Mouse (Mus musculus): Measurements from ENCODE around the gene Strn4.

The Strn4 gene

DNA sequence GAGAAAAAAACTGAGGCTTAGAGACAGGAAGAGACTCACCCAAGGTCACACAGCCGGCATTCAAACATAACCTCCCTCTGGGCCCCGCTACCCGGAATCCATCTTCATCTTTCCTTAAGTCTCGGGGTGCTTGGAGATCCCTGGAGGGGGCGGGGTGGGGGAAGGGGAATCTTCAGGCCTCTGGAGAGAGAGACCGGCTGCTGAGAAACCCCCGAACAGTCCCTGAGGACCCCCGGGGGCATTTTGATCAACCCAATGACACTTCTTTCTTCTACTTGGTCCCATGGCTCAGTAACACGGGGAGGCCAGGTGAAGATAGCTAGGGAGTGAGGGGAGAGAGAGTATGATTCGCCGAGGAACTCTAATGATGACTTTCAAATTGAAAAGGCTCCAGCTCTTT is 60.3 kb downstream of the Strn4 start:
- no peak for DNase-seq (ENCODE audit: low read depth, low spot score)

DNA sequence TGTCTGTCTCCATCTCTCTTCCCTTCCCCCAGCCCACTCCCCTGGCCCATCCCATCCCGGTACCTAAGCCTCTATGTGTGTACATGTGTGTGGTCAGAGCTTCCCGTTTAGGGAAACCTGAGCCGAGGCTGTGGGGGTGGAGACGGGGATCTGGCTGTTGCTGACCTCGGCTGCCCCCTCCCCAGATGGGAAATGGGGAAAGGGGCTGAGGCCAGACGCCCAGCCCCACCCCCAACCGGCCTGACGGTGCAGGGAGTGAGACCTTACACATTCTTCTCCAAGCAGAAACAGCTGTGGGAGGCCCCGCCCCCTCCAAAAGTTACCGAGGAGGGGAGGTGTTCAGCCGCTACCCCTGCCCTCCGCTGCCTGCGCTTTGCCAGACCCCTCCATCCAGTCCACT is 60.9 kb downstream of the Strn4 start:
- no peak for DNase-seq (ENCODE audit: low read depth, low spot score)

DNA sequence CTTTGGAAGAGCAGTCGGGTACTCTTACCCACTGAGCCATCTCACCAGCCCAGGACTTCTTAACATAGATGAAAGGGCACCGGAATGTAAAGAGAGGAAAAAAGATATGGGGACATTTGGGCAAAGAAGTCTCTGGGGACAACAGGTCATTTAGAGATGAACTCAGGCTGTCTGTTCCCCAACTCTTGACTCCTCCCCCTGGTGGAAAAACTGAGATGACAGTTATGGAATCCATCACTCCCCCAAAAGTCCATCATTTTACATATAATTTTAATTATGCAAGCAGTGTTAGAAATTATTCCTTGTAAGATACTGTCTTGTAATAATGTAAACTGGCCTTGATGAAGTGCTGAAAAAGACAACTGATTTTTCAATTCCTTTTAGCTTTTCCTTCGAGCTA is 62.0 kb downstream of the Strn4 start:
- no peak for DNase-seq (ENCODE audit: low read depth, low spot score)

DNA sequence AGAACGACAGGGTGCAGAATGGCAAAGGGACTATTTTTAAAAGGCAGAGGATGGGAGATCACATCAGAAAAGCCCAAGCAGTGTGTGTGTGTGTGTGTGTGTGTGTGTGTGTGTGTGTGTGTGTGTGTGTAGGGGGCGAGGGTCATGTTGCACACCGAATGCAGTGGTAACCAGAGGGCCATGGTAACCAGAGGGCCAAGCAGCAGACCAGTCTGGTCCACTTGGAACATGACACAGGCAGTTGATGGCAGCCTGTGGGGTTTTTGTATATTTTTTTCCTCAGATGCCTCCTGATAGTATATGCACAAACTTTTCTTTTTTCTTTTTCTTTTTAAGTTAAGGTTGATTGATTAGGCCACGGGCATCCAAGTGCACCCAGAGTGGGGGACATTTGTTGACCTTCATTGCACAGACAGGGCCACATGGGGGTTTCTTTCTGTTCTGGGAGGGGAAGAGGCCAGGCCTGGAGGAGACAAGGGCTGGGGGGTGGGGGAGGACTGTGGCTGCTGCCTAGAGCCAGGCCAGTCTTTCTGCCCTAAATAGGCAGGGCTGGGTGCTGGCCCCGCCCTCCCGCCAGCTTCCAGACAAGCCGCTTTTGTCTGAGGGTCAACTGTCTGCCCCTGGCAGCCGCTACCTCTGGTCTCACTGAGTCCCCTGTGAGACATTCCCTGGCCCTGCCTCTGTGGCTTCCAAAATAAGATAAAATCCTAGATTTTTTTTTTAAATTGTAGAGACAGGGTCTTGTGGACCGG is 64.3 kb downstream of the Strn4 start:
- DNase-seq (ENCODE audit: low read depth, low spot score), result no peak

DNA sequence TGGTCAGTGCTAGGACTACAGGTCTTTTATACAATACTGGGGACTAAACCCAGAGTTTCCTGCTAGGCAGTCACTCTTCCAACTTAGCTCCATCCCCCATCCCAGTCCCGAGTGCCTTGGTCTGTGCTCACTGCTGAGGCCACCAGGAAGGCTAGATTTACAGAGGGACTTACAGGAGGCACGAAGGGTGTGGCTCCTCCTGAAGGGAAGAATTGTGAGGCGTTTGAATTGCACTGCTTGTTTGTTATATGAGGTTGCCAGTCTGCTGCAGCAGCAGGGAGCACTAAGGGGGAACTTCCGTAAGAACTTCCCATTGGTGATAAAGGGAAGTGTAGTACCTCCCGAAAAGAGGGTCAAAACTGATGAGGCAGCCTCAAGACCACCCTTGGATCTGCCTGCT is 64.9 kb downstream of the Strn4 start:
- DNase-seq (ENCODE audit: low read depth, low spot score), result no peak

DNA sequence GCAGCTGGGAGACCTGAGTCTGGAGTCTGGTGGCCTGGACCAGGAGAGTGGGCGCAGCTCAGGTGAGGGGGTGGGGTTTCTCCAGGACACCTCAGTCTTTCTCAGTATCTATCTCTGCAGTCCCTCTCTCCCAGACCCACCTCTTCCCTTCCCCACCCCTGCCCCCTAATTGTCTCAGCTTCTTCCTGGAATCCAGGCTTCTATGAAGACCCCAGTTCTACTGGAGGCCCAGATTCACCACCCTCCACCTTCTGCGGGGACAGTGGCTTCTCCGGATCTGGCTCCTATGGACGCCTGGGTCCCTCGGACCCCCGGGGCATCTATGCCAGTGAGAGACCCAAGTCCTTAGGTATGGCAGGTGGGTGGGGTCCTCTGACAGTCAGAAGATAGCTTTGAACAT is 67.5 kb downstream of the Strn4 start:
- DNase-seq (ENCODE audit: low read depth, low spot score), result no peak

DNA sequence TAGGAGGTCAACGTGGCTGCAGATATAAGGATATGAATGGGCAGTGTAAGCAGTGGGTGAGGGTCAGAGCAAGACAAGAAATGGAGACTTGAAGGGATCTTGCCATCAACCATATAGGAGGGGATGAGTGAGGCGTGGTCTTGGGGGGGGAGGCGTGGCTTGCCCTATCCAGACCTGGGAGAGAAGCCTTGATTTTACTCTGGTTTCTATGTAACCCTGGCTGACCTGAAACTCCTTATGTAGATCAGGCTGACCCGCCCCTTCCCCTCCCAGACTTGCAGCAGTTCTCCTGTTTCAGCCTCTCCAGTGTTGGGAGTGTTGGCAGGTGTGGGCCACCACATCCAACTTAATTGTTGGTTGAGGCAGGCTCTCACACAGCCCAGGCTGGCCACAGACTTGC is 68.6 kb downstream of the Strn4 start:
- no peak for DNase-seq (ENCODE audit: low read depth, low spot score)

DNA sequence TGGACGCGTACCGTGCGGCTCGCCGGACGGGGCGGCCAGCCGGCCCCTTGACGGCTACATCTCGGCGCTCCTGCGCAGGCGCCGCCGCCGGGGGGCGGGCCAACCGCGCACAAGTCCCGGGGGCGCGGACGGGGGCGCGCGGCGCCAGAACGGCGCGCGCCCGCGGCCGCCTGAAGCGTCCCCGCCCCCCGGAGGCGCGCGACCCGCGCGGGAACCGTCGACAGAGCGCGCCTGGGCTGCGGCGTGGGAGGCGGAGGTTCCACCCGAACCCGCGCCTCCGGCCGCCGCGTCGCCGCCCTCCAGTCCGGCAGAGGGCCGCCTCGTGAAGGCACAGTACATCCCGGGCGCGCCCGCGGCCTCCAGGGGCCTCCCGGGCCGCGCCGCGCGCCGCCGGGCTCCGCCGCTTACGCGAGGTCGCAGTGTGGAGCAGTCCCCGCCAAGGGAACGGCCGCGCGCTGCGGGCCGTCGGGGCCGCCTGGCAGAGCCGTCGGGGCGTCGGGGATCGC is 69.6 kb downstream of the Strn4 start:
- DNase-seq (ENCODE audit: low read depth, low spot score), result no peak

DNA sequence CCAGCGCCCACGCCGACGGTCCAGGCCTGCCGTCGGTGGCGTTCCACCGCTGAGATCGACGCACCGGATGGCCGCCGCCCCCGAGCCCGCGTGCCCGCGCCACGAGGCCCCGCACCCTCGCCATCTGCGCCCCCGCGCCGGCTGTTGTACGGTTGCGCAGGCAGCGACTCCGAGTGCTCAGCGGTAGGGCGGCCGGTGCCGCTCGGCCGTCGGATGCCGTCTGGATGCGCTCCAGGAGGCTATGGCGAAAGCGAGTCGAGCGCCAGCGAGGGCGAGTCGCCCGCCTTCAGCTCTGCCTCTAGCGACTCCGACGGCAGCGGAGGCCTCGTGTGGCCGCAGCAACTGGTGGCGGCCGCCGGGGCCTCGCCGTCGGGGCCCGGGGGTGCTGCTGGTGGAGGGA is 70.2 kb downstream of the Strn4 start:
- no peak for DNase-seq (ENCODE audit: low read depth, low spot score)
